Mouse (Mus musculus) embryonic fibroblast, embryonic 13.5 days (primary cell): ENCODE results near the gene Irf2bp2. TPM values are rescaled to one million over a fixed set of nuclear protein-coding genes. Genes with fewer than 3 reads are reported as not detected.

ENCODE experiments used
- H3K27ac ChIP-seq: 2 replicates; pipeline ENCODE4 v1.5.1; 2012; ENCODE audit warnings: low read length, control low read depth, inconsistent platforms; ENCODE audit not compliant: insufficient read depth
- H3K4me1 ChIP-seq: 2 replicates; pipeline ENCODE4 v1.6.1; 2011; ENCODE audit warnings: low read length; ENCODE audit not compliant: control insufficient read depth, insufficient read depth
- H3K4me3 ChIP-seq: 2 replicates; pipeline ENCODE4 v1.5.1; 2011; ENCODE audit warnings: mild to moderate bottlenecking, control low read depth, low read length; ENCODE audit not compliant: insufficient read depth
- CTCF ChIP-seq: IDR thresholded peaks from 2 replicates; pipeline ENCODE4 v1.5.1; 2011; ENCODE audit warnings: mild to moderate bottlenecking, control low read depth, low read length, moderate library complexity, borderline replicate concordance; ENCODE audit not compliant: insufficient read depth
- POLR2A ChIP-seq: IDR thresholded peaks from 2 replicates; pipeline ENCODE4 v1.6.1; 2011; ENCODE audit warnings: low read depth, mild to moderate bottlenecking, control low read depth, low read length, moderate library complexity
- polyA plus RNA-seq: library from polyadenylated mRNA; stranded (reverse); fragments of >200 nt; gene quantifications from 2 replicates; pipeline ENCODE4 v1.2.4, GENCODE M21; 2011; ENCODE audit warnings: low read depth; ENCODE audit not compliant: missing spikeins, insufficient read length

Irf2bp2 gene
- polyA plus RNA-seq, 1 experiment = 74.8 TPM

- no peak for TF ChIP-seq CTCF
- TF ChIP-seq POLR2A = no peak
- H3K4me3 ChIP-seq = no peak overlapping the region
- peaks cover 19% of the 10 kb centered on the region for H3K4me1 ChIP-seq
- H3K27ac ChIP-seq = no peak overlapping the region
Measured at GRCm38 (mm10) chr8:126543407-126543806, 50.4 kb downstream of the Irf2bp2 start.

DNA sequence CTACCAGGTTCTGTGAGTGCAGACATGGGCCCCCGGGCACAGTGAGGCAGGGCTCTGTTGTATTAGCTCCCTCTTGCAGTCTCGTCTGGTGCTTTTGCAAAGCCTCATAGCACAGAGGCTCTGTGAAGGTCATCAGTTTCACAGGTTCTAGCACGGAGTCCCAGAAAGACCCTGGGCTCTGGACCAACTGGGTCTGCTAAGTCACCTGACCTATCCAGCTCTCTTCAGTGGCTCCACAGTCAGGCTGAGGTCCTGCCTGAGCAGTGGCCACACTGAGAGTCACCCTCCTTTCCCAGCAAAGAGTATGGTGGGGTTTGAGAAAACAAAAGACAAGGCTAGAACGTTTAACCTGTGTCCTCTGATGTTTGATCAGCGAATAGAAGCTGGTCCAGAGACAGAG is 51.0 kb downstream of the Irf2bp2 start:
- Histone ChIP-seq H3K27ac (no peak overlapping the region), H3K4me1 (peaks cover 19% of the 10 kb centered on the region), H3K4me3 (no peak overlapping the region)
- TF ChIP-seq POLR2A (no peak), CTCF (no peak)

- Histone ChIP-seq H3K4me1 (peaks cover 24% of the 10 kb centered on the region), H3K27ac (no peak overlapping the region), H3K4me3 (no peak overlapping the region)
- no peak for TF ChIP-seq CTCF
- no peak for TF ChIP-seq POLR2A
Measured at GRCm38 (mm10) chr8:126542090-126542689, 51.6 kb downstream of the Irf2bp2 start.

- TF ChIP-seq POLR2A (no peak), CTCF (no peak)
- Histone ChIP-seq H3K27ac (peak overlapping the region; percentile 97), H3K4me3 (no peak overlapping the region), H3K4me1 (peaks cover 36% of the 10 kb centered on the region)
Measured at GRCm38 (mm10) chr8:126540298-126540697, 53.5 kb downstream of the Irf2bp2 start.

DNA sequence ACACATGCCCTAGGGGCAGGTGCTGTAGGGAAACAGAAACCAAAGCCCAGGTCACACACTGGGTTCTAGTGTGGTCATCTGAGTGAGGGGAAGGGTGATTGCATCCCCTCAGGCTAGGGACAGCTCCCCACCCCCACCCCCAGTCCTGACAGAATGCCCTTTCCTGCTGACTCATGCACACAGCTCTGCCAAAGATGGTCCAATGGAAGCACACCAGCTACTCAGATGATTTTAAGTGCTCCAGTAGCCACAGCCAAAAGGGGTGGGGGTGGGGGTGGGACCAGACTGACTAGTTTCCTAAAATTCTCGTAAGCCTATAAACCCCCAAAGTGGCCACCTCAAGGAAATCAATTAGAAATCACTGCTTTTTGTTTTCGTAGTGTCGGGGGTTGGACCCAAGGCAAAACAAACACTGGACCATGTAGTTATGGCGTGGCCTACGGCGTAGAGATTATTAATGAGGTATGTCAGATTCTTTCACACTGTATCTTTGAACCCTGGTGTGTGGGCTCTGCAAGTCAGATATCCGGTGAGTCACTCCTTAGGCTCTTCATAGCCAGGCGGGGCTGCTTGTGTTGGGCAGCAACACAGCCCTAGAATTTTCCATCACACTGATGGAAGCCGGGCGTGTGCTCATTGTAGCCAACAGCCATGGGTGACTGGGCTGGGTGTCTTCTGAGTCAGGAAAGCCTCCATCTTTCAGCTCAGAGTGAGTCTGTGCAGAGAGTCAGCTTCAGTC is 54.3 kb downstream of the Irf2bp2 start:
- TF ChIP-seq CTCF = no peak
- peak; percentile 24; the same call in 1 of the 2 replicates for TF ChIP-seq POLR2A
- H3K27ac ChIP-seq = peak overlapping the region; percentile 97
- no peak overlapping the region for H3K4me3 ChIP-seq
- H3K4me1 ChIP-seq = peaks cover 36% of the 10 kb centered on the region

- no peak overlapping the region for H3K4me3 ChIP-seq
- peak overlapping the region; percentile 97 for H3K27ac ChIP-seq
- H3K4me1 ChIP-seq = peaks cover 36% of the 10 kb centered on the region
- TF ChIP-seq CTCF = no peak
- TF ChIP-seq POLR2A = no peak
Measured at GRCm38 (mm10) chr8:126538648-126539354, 55.0 kb downstream of the Irf2bp2 start.

Other genes with a start within 250 kb of the Irf2bp2 start
- 10.4 and 15.3 TPM in 2 replicates for gene Coa6, start 171.5 kb downstream of the Irf2bp2 start, polyA plus RNA-seq
- 4.9 and 6.0 TPM in 2 replicates for gene Tarbp1, start 118.9 kb downstream of the Irf2bp2 start, polyA plus RNA-seq